Mouse (Mus musculus): ENCODE measurements around the gene Pced1a. TPM values are rescaled to one million over a fixed set of nuclear protein-coding genes. Genes with fewer than 3 reads are reported as not detected.

The Pced1a gene
- polyA plus RNA-seq, 1 experiment, result 32.5 TPM

DNA sequence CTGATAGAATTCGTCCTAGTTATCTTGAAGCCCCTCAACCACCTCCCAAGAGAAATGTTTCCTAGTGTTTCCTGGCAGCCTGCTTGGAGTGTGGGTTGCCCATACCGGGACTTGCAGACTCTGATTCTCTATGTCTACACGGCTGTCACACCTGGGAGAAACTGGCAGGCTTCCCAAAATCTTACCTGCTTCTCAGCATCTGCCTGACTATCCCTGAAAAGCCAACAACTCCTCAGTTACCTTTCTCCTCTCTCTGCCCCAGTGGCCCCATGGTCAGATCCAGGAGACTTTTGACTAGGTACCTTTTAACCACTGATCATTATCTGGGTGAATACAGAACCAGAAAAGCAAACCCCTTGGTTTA is 27.2 kb upstream of the Pced1a start:
- no peak for DNase-seq (ENCODE audit: low read depth)
- TF ChIP-seq CTCF (IDR thresholded peaks at IDR 0.05; ENCODE audit: borderline replicate concordance, extremely low read depth, insufficient read depth, insufficient read length) (no peak), POLR2A (IDR thresholded peaks at IDR 0.05; ENCODE audit: borderline replicate concordance, extremely low read depth, insufficient read depth, insufficient read length, poor library complexity, severe bottlenecking) (no peak)

DNA sequence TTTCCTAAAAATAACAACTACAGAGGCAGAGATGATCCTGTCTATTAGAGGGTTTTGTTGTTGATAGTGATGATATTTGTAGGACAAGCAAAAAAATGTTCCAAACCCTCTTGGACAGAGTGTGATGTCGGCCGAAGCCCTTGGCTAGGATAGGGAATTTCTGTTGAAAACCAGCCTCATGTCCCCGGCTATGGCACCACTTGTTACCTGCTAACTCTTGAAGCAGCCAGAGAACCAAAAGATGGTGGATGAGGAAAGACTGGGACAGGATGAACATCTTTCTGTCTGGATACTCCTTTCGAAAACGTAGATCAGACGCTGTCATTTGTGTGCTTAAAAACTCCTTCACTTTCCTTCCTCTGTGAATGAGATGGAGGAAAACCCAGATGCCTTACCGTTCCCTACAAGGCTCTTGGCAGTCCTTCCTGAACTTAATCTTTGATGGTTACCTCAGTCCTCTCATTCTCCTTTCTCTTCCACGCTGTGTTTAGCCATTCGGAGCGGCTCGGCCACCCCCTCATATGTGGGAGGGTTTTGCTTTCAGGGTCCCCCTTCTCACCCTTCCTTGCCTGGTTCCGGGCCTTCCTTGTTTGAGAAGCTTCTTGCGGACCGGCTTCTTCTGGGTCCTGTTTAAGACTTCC is 26.7 kb upstream of the Pced1a start:
- no peak for TF ChIP-seq CTCF (IDR thresholded peaks at IDR 0.05; ENCODE audit: borderline replicate concordance, extremely low read depth, insufficient read depth, insufficient read length)
- no peak for TF ChIP-seq POLR2A (IDR thresholded peaks at IDR 0.05; ENCODE audit: borderline replicate concordance, extremely low read depth, insufficient read depth, insufficient read length, poor library complexity, severe bottlenecking)
- no peak for DNase-seq (ENCODE audit: low read depth)

GRCm38 (mm10) chr2:130450434-130450796 is 25.9 kb upstream of the Pced1a start:
- TF ChIP-seq POLR2A (IDR thresholded peaks at IDR 0.05; ENCODE audit: borderline replicate concordance, extremely low read depth, insufficient read depth, insufficient read length, poor library complexity, severe bottlenecking), result no peak
- TF ChIP-seq CTCF (IDR thresholded peaks at IDR 0.05; ENCODE audit: borderline replicate concordance, extremely low read depth, insufficient read depth, insufficient read length), result no peak
- DNase-seq (ENCODE audit: low read depth), result no peak

DNA sequence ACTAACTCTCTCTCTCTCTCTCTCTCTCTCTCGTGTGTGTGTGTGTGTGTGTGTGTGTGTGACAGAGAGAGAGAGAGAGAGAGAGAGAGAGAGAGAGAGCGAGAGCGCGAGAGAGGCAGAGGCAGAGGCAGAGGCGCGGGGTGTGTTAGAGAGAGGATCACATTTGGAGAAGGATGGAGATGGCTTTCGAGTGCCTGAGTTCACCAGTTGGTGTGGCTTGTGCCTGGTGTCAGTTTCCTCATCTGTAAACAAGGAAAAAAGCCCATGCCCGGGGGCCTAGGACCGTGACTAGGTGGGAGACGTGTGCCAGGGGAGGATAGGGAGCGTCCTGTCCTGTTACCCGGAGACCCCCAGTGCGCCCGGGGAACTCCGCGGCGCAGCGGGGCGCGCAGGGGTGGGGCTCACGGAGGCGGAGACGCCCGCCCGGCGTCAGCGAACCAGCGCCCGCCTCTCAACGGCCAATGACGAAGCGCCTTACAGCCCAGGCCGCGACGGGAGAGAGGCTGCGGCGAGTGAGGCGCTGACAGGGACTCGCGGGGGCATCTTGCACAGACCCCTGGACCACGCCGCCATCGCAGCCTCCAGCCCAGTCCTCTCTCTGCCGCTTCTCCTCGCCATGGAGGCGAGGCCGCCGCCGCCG is 25.4 kb upstream of the Pced1a start, which contains the start of gene Ptpra:
Gene Ptpra, plus strand, starts transcription at position 485 of the 640 bp plus-strand sequence.
- DNase-seq (ENCODE audit: low read depth), result peak; percentile 96

GRCm38 (mm10) chr2:130449021-130449793 is 24.7 kb upstream of the Pced1a start:
- peak; percentile 39 for DNase-seq (ENCODE audit: low read depth)
- TF ChIP-seq CTCF (IDR thresholded peaks at IDR 0.05; ENCODE audit: borderline replicate concordance, extremely low read depth, insufficient read depth, insufficient read length), result no peak
- no peak for TF ChIP-seq POLR2A (IDR thresholded peaks at IDR 0.05; ENCODE audit: borderline replicate concordance, extremely low read depth, insufficient read depth, insufficient read length, poor library complexity, severe bottlenecking)

More for the DNA sequence above, 25.4 kb upstream of the Pced1a start, which contains the start of gene Ptpra:
- TF ChIP-seq CTCF (IDR thresholded peaks at IDR 0.05; ENCODE audit: borderline replicate concordance, extremely low read depth, insufficient read depth, insufficient read length) (no peak), POLR2A (IDR thresholded peaks at IDR 0.05; ENCODE audit: borderline replicate concordance, extremely low read depth, insufficient read depth, insufficient read length, poor library complexity, severe bottlenecking) (peak; percentile 89)

DNA sequence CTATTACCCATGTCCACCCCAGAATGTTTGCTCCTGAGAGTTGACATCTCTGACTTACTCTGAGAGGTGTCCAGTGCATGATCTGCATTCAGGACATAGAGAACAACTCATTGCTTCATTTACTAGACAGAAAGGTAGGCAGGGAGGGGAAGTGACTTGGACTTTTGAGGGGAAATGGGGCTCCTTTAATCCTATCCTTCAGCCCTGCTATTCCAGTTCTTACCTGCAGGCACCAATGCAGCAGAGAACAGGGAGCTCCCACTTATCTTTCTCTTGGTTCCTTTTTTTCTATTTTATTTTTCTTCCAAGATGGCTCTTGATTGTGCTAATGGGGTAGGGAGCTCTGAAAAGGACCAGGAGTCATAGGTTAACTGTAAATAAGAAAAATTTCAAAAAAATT is 23.9 kb upstream of the Pced1a start:
- TF ChIP-seq POLR2A (IDR thresholded peaks at IDR 0.05; ENCODE audit: borderline replicate concordance, extremely low read depth, insufficient read depth, insufficient read length, poor library complexity, severe bottlenecking), result no peak
- TF ChIP-seq CTCF (IDR thresholded peaks at IDR 0.05; ENCODE audit: borderline replicate concordance, extremely low read depth, insufficient read depth, insufficient read length), result no peak; the same call in 1 of the 2 replicates

GRCm38 (mm10) chr2:130442162-130442561 is 17.7 kb upstream of the Pced1a start:
- TF ChIP-seq CTCF (IDR thresholded peaks at IDR 0.05; ENCODE audit: borderline replicate concordance, extremely low read depth, insufficient read depth, insufficient read length) (no peak), POLR2A (IDR thresholded peaks at IDR 0.05; ENCODE audit: borderline replicate concordance, extremely low read depth, insufficient read depth, insufficient read length, poor library complexity, severe bottlenecking) (no peak)
- DNase-seq (ENCODE audit: low read depth), result no peak

More for the DNA sequence above, 23.9 kb upstream of the Pced1a start:
- no peak for DNase-seq (ENCODE audit: low read depth)

DNA sequence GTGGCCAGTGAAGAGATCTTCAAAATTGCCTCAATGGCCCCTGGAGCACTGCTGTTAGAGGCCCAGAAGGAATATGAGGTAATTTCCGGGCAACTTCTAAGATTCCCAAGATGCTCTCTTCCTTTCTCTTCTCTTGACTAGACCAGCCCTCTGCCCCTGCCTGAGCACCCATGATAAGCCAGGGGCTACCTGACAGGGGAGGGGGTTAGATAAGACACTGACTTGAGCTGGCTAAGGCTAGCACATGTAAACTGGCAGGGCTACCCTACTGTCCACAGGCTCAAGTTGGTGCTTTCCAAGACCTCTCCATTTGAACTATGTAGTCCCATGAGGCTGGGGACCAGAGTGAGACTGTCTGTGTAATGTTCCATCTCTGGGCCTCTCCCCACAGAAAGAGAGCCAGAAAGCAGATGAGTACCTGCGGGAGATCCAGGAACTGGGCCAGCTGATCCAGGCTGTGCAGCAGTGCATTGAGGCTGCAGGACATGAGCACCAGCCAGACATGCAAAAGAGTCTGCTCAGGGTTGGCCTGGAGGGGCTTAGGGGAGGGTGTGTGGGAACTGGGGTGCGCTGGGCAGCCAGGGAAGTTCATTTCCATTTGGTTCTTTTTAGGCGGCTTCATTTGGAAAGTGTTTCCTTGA is 15.5 kb upstream of the Pced1a start:
- TF ChIP-seq CTCF (IDR thresholded peaks at IDR 0.05; ENCODE audit: borderline replicate concordance, extremely low read depth, insufficient read depth, insufficient read length) (no peak), POLR2A (IDR thresholded peaks at IDR 0.05; ENCODE audit: borderline replicate concordance, extremely low read depth, insufficient read depth, insufficient read length, poor library complexity, severe bottlenecking) (no peak)
- no peak for DNase-seq (ENCODE audit: low read depth)

GRCm38 (mm10) chr2:130438861-130439260 is 14.4 kb upstream of the Pced1a start:
- TF ChIP-seq CTCF (IDR thresholded peaks at IDR 0.05; ENCODE audit: borderline replicate concordance, extremely low read depth, insufficient read depth, insufficient read length) (no peak), POLR2A (IDR thresholded peaks at IDR 0.05; ENCODE audit: borderline replicate concordance, extremely low read depth, insufficient read depth, insufficient read length, poor library complexity, severe bottlenecking) (no peak)
- no peak for DNase-seq (ENCODE audit: low read depth)

DNA sequence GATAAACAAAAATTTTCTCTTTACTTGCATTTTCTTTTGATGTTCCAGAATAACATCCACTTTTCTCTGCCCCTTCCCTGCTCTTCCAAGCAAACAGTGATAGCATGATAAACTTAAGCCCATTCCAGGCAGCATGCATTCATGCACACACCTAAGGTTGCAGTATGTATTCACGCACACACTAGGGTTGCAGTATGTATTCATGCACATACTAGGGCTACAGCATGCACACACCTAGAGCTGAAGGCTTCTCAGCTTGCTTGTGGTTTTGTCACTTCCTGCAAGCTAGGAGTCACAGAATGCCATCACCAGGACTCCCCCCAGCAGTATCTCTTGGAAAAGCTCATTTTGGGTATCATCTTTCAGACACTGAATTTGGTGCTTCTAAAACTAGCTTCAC is 12.3 kb upstream of the Pced1a start:
- DNase-seq (ENCODE audit: low read depth), result no peak

DNA sequence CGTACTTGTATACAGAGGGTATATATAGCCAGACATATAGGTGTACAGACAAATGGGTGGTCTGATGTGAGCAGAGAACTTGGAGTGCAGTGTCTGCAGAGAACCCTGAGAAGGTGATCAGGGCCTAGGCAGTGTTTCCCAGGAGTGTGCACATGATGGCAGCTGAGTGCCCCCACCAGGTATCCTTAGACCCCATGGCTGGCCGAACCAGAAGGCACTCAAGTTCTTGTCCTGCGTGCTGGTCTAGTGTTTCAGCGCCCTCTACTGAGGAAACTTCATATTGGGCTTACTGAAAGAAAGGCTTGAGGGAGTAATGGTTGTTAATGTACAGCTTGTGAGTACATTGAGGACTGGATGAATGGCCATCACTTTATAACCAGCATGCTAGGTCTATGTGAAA is 8.7 kb upstream of the Pced1a start:
- DNase-seq (ENCODE audit: low read depth), result peak; percentile 79
- TF ChIP-seq POLR2A (IDR thresholded peaks at IDR 0.05; ENCODE audit: borderline replicate concordance, extremely low read depth, insufficient read depth, insufficient read length, poor library complexity, severe bottlenecking) (no peak), CTCF (IDR thresholded peaks at IDR 0.05; ENCODE audit: borderline replicate concordance, extremely low read depth, insufficient read depth, insufficient read length) (peak; percentile 70; the same call in 1 of the 2 replicates)

More for the DNA sequence above, 12.3 kb upstream of the Pced1a start:
- TF ChIP-seq POLR2A (IDR thresholded peaks at IDR 0.05; ENCODE audit: borderline replicate concordance, extremely low read depth, insufficient read depth, insufficient read length, poor library complexity, severe bottlenecking), result no peak
- no peak for TF ChIP-seq CTCF (IDR thresholded peaks at IDR 0.05; ENCODE audit: borderline replicate concordance, extremely low read depth, insufficient read depth, insufficient read length)
